In genomic region chr9:88599206-88600162, GRCm38 (mm10) we compare ENCODE assay signal across 7 mouse cellular contexts. TPM values are rescaled to one million over a fixed set of nuclear protein-coding genes. Genes with fewer than 3 reads are reported as not detected.
DNase-seq lines count a peak whose midpoint lies in the region; ATAC-seq and TF ChIP-seq lines count a peak whose summit lies in the region.
"Not testable (repeated sequence)": the region's sequence is repeated elsewhere in the genome, so short reads cannot be mapped to it uniquely, and the experiment has no call there.

No protein-coding gene starts in this region.

- peak; percentile 100 for DNase-seq in adrenal gland, adult 2 months
- DNase-seq in embryo, embryonic 9.5 days (ENCODE audit: extremely low spot score), result peak; percentile 86
- peak; percentile 14 for DNase-seq in gonadal fat pad, adult 2 months (ENCODE audit: low read depth)
- peak; percentile 100 for DNase-seq in left cerebral cortex, postnatal 4 days

- not testable (repeated sequence) for H3K27me3 ChIP-seq in intestine, postnatal 0 days (replicated peaks; ENCODE audit: control insufficient read depth, insufficient read depth, low read length); midbrain, embryonic 12.5 days; small intestine, adult 2 months (ENCODE audit: control insufficient read depth, insufficient read depth, low read length)

- not testable (repeated sequence) for H3K27ac ChIP-seq in intestine, postnatal 0 days (ENCODE audit: low read depth, low read length); midbrain, embryonic 12.5 days (replicated peaks); small intestine, adult 2 months (ENCODE audit: insufficient read depth, low read depth, low read length)

- not testable (repeated sequence) for H3K4me1 ChIP-seq in intestine, postnatal 0 days (replicated peaks; ENCODE audit: control insufficient read depth, insufficient read depth, low read length); midbrain, embryonic 12.5 days; small intestine, adult 2 months (ENCODE audit: control insufficient read depth, insufficient read depth, insufficient read length, low read length)

- intact Hi-C loops in left cerebral cortex, postnatal 4 days (cut with DNase I), result not testable (repeated sequence)

- peak; percentile 100 for ATAC-seq in intestine, postnatal 0 days
- ATAC-seq in midbrain, embryonic 12.5 days (ENCODE audit: low FRiP score, low read depth), result peak; percentile 99

- 1% methylated on average over 47 of the region's 50 CpGs for WGBS in intestine, postnatal 0 days
- 2% methylated on average over 44 of the region's 50 CpGs for WGBS in midbrain, embryonic 12.5 days
- WGBS in small intestine, adult 2 months, result under 1% methylated on average over 47 of the region's 50 CpGs

- H3K9me3 ChIP-seq in intestine, postnatal 0 days (ENCODE audit: control insufficient read depth); midbrain, embryonic 12.5 days: not testable (repeated sequence)

- not testable (repeated sequence) for H3K9ac ChIP-seq in intestine, postnatal 0 days (ENCODE audit: low read depth, low read length); midbrain, embryonic 12.5 days (replicated peaks)

- not testable (repeated sequence) for TF ChIP-seq POLR2A in small intestine, adult 2 months (IDR thresholded peaks at IDR 0.05; ENCODE audit: low read depth, low read length)

- not testable (repeated sequence) for TF ChIP-seq CTCF in intestine, postnatal 0 days (IDR thresholded peaks at IDR 0.05; ENCODE audit: low read depth); small intestine, adult 2 months (IDR thresholded peaks at IDR 0.05; ENCODE audit: extremely low read depth, insufficient read length, insufficient replicate concordance, low read depth, low read length)

- H3K4me2 ChIP-seq in intestine, postnatal 0 days (replicated peaks; ENCODE audit: low read depth), result peak overlapping the region; percentile 65
- H3K4me2 ChIP-seq in midbrain, embryonic 12.5 days (replicated peaks), result peak overlapping the region; percentile 54

- H3K4me3 ChIP-seq in intestine, postnatal 0 days (ENCODE audit: low read depth, low read length), result peak overlapping the region; percentile 31
- H3K4me3 ChIP-seq in midbrain, embryonic 12.5 days, result peak overlapping the region; percentile 38
- H3K4me3 ChIP-seq in small intestine, adult 2 months (ENCODE audit: low read depth, low read length), result peak overlapping the region; percentile 56

- H3K36me3 ChIP-seq in intestine, postnatal 0 days (ENCODE audit: control insufficient read depth, insufficient read depth); midbrain, embryonic 12.5 days; small intestine, adult 2 months (ENCODE audit: control insufficient read depth, insufficient read depth, low read length): not testable (repeated sequence)

RNA-seq across cellular contexts. Expression of gene Trim43a, which starts 18.8 kb away (rescaled TPM):
- under 1 TPM; 0.31 to 0.46 TPM for total RNA-seq in adrenal gland, adult 2 months (2021)
- polyA plus RNA-seq in adrenal gland, adult 2 months (2012; rRNA removed), result not detected in 2 replicates
- not detected in 2 replicates for polyA plus RNA-seq in gonadal fat pad, adult 2 months (2012; rRNA removed)
- not detected in 2 replicates for polyA plus RNA-seq in intestine, postnatal 0 days (2015; fragmentation: Nextera tagmentation; extraction: Ambion mirVana)
- total RNA-seq in left cerebral cortex, postnatal 4 days (2021), result under 1 TPM in 1 of 2 experiments, not detected in 1; 0.24 TPM
- polyA plus RNA-seq in midbrain, embryonic 12.5 days (2016; fragmentation: Nextera tagmentation; extraction: Ambion mirVana), result 0.09 TPM in 1 of 2 replicates, not detected in the other
- polyA plus RNA-seq in small intestine, adult 2 months (2012; rRNA removed), result not detected in 2 replicates

RNA-seq across cellular contexts. Expression of gene Zfp949, which starts 51.7 kb away (rescaled TPM):
- 10 to 100 TPM in 1 of 2 experiments, 1 to 10 TPM in 1; 9.1 to 10.9 TPM for total RNA-seq in adrenal gland, adult 2 months (2021)
- 0.95 and 1.4 TPM in 2 replicates for polyA plus RNA-seq in adrenal gland, adult 2 months (2012; rRNA removed)
- polyA plus RNA-seq in gonadal fat pad, adult 2 months (2012; rRNA removed), result 4.6 and 7.0 TPM in 2 replicates
- polyA plus RNA-seq in intestine, postnatal 0 days (2015; fragmentation: Nextera tagmentation; extraction: Ambion mirVana), result 3.6 and 4.7 TPM in 2 replicates
- total RNA-seq in left cerebral cortex, postnatal 4 days (2021), result 10 to 100 TPM; 17.5 to 19.7 TPM
- 13.2 and 14.1 TPM in 2 replicates for polyA plus RNA-seq in midbrain, embryonic 12.5 days (2016; fragmentation: Nextera tagmentation; extraction: Ambion mirVana)
- 0.63 and 2.0 TPM in 2 replicates for polyA plus RNA-seq in small intestine, adult 2 months (2012; rRNA removed)

Comparison
In these comparisons a context has a peak if more than half of its experiments do, and no peak if none do; other contexts are left out.
1. DNase-seq: peak in every context shown above with its lines; median percentile 100 in adrenal gland, adult 2 months; 100 in left cerebral cortex, postnatal 4 days; 86 in embryo, embryonic 9.5 days; 14 in gonadal fat pad, adult 2 months.